Mouse (Mus musculus) right cerebral cortex, postnatal 36 days (tissue): ENCODE measurements around the gene Slc31a2.
A peak's percentile ranks its signal among the peaks of the same experiment; 100 is the strongest.

ENCODE experiments used
- DNase-seq, 2 experiments: peaks; one replicate each; pipeline ENCODE4 v3.0.0; 2022; ENCODE audit warnings: low spot score in 2 of 2, mixed read lengths in 1 of 2

The Slc31a2 gene

GRCm38 (mm10) chr4:62281319-62281718 lies 19.0 kb downstream of the Slc31a2 start:
- DNase-seq, result no peak

- DNase-seq, result no peak
Observed at GRCm38 (mm10) chr4:62282969-62283368, 20.6 kb downstream of the Slc31a2 start.

GRCm38 (mm10) chr4:62285576-62285975 lies 23.2 kb downstream of the Slc31a2 start:
- no peak for DNase-seq

- peak; percentile 75 to 76 for DNase-seq
Observed at GRCm38 (mm10) chr4:62286257-62286991, 24.1 kb downstream of the Slc31a2 start.

GRCm38 (mm10) chr4:62286992-62287900 lies 24.9 kb downstream of the Slc31a2 start:
- no peak for DNase-seq

- DNase-seq, result no peak
Observed at GRCm38 (mm10) chr4:62289226-62289625, 26.9 kb downstream of the Slc31a2 start.

GRCm38 (mm10) chr4:62290816-62291505 lies 28.6 kb downstream of the Slc31a2 start:
- DNase-seq, result no peak

GRCm38 (mm10) chr4:62292461-62293180 lies 30.3 kb downstream of the Slc31a2 start:
- no peak for DNase-seq

GRCm38 (mm10) chr4:62293219-62293861 lies 31.0 kb downstream of the Slc31a2 start:
- DNase-seq, result peak in 1 of 2 experiments; percentile 69

- DNase-seq, result no peak
Observed at GRCm38 (mm10) chr4:62294741-62295140, 32.4 kb downstream of the Slc31a2 start.

GRCm38 (mm10) chr4:62297280-62298130 lies 35.1 kb downstream of the Slc31a2 start:
- no peak for DNase-seq

GRCm38 (mm10) chr4:62300001-62300400 lies 37.6 kb downstream of the Slc31a2 start:
- DNase-seq, result no peak

GRCm38 (mm10) chr4:62302795-62303194 lies 40.4 kb downstream of the Slc31a2 start:
- DNase-seq, result no peak

GRCm38 (mm10) chr4:62303288-62303687 lies 40.9 kb downstream of the Slc31a2 start:
- DNase-seq, result no peak

- no peak for DNase-seq
Observed at GRCm38 (mm10) chr4:62306301-62306700, 43.9 kb downstream of the Slc31a2 start.

GRCm38 (mm10) chr4:62306840-62307239 lies 44.5 kb downstream of the Slc31a2 start:
- no peak for DNase-seq

- DNase-seq, result no peak
Observed at GRCm38 (mm10) chr4:62308406-62308805, 46.0 kb downstream of the Slc31a2 start.

GRCm38 (mm10) chr4:62312821-62313220 lies 50.5 kb downstream of the Slc31a2 start:
- no peak for DNase-seq

- DNase-seq, result no peak
Observed at GRCm38 (mm10) chr4:62313641-62314211, 51.4 kb downstream of the Slc31a2 start.

GRCm38 (mm10) chr4:62314516-62314915 lies 52.2 kb downstream of the Slc31a2 start:
- no peak for DNase-seq
